Mouse (Mus musculus): ENCODE data around the gene Katnb1. TPM values are rescaled to one million over a fixed set of nuclear protein-coding genes. Genes with fewer than 3 reads are reported as not detected.

The Katnb1 gene
- 1 to 10 TPM; 6.4 to 7.6 TPM for total RNA-seq (2021)
- long read RNA-seq, experiment 1, transcript Katnb1-201 (20 exons, 3,777 nt) = major isoform, 23 of 30 reads
- long read RNA-seq, experiment 1, partial matches to known transcripts = 5 of 30 reads
- long read RNA-seq, experiment 1, other reads (novel, unspliced or antisense) = 2 of 30 reads
- long read RNA-seq, experiment 2, transcript Katnb1-201 (20 exons, 3,777 nt) = major isoform, 22 of 28 reads
- long read RNA-seq, experiment 2, partial matches to known transcripts = 3 of 28 reads
- long read RNA-seq, experiment 2, other reads (novel, unspliced or antisense) = 3 of 28 reads

DNA sequence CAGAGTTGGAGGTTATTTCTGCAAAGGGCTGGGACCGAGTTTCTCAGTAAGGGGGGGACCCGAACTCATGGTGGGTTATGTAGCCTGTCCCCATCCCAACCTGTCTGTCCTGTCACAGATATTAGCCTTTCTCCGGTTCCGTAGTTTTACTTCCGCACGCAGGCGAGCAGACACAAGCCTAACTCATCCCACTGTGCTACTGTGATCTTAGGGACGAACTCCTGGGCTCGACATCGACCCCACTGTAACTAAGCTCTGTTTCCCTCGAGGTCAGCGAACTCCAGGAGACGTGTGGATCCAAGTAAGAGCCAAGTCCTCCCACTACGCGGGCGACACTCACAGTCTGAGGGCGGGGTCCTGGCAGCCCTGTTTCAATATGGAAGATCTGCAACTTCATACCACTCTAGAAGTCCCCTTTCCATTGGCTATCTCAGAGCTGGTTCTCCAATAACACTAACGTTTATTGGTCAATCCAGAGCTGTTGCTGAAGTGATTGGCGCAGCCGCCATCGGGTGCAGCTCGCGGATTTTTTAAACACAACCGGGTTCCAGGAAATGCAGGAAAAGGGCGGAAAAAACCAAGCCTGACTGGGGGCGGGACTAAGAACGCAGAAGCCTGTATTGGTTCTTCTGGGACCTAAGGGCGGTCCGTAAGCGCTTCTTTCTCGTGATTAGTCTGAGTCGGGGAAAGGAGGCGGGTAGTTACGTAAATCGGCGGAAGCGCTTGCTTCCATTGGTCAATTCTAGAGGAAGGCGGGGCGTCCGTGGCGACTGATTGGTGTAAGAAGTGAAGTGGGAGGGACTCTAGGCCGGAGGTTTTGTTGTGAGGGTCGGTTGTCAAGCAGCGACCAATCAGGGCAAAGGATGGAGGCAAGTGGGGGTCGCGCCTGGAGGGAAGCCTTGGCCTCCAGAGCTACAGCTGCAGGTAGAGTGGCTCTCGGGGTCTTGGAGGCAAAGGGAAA, at the start of gene Katnb1:
Katnb1 (plus strand) TSS at position 806 of the 961 bp plus-strand sequence.
- peak; percentile 98 for DNase-seq
- Histone ChIP-seq H3K27ac (peak within 1 kb of the TSS; percentile 94), H3K4me3 (peak within 1 kb of the TSS; percentile 90)
- no peak for TF ChIP-seq CTCF (IDR thresholded peaks at IDR 0.05)
- intact Hi-C loops (cut with DNase I) = loop anchor here (5.0 kb wide), 1 partner anchor 252 kb away; the partner anchor contains the start of genes Usb1 and Zfp319

DNA sequence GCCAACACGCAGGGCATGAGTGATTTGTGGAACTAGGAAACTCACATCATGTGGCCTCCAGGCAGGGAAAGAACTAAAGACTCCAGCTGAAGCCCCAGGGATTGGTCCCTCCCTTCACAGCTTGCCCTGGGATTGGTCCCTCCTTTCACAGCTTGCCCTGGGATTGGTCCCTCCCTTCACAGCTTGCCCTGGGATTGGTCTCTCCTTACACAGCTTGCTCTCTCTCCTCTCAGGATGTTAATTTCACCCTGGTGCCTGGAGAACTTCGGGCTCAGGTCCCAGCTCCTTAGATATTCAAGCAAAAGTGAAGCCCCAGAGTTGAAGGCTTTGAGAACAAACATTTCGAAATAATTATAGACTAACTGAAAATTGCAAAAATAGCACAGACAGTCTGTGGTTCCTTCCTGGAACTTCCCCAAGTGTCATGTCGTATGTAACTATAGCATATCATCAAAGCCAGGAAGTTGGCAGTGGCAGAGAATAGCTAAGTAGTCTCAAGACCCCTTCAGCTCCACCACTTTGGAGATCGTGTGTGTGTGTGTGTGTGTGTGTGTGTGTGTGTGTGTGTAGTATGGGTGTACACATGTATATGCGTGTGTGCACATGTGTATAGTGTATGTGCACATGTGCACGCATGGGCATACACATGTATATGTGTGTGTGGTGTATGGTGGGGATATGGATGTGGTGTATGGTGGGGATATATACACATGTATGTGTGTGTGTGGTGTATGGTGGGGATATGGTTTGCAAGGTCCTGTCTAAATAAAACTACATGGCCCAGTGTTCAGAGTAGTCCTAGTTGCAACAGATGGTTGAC, 43.7 kb upstream of the Katnb1 start:
- no peak for TF ChIP-seq CTCF (IDR thresholded peaks at IDR 0.05)
- DNase-seq = peak; percentile 34
- H3K4me3 ChIP-seq = no peak overlapping the region
- intact Hi-C loops (cut with DNase I) = no loop called here
- no peak overlapping the region for H3K27ac ChIP-seq

DNA sequence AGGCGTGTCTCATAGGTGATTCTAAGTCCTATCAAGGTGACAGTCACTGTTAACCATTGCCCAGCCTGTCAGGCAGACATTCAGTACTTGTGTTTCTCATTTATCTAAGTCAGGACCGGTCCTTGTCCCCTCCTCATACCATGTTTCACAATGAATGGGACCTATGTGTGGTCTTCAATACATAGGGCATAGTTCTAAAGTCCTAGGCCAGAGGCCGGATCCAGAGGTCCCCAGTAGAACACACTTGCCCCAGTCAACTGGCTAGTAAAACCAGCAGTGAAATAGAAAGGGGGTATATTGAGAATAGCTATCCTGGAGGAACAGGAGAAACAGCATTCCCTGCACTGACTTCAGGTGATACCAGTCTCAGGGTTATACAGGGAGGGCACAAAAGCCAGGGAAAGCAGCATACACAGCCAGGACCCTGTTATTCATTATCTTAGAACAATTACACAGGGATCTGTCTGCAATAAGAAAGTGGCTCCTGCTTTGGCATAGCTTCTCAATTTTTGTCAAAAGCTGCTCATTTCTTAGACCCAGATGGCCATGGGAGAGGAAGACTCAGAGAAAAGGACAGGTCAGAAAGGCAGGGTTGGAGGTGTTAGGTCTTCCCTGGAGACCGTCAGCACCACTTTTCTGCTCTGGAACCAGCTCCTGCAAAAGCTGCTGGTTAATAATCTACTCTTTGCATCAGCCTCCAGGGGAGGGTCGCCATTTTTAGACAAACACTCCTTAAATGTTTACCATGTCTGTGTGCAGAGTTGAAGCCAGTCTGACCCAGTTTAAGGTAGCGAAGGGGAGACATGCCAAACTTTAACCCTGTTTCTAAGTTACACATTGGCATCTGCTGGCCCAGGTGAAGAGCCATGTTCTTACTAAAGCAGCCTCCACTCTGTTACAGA, 38.9 kb upstream of the Katnb1 start:
- no peak for TF ChIP-seq CTCF (IDR thresholded peaks at IDR 0.05)
- intact Hi-C loops (cut with DNase I) = no loop called here

DNA sequence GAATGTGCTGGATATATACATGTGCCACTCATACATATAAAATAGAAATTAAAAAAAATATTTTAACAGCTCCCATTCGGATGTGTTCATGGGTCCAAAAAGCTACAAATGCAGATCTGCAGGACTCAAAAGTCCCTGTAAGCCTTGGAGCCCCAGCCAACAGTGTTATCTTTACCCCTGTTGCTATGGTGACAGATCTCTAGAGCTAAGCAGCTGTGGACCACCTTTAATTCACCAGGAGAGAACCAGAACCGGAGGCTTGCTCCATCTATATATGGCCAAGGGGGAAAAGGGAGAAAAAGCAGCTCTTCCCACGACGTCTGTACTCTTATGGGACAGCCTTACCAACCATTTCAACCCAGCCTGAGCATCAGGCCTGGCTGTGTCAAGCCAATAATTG, 36.2 kb upstream of the Katnb1 start:
- intact Hi-C loops (cut with DNase I) = no loop called here
- Histone ChIP-seq H3K27ac (no peak overlapping the region), H3K4me3 (no peak overlapping the region)
- no peak for DNase-seq
- TF ChIP-seq CTCF (IDR thresholded peaks at IDR 0.05) = no peak

More for the DNA sequence above, 38.9 kb upstream of the Katnb1 start:
- Histone ChIP-seq H3K4me3 (no peak overlapping the region), H3K27ac (no peak overlapping the region)
- no peak for DNase-seq

DNA sequence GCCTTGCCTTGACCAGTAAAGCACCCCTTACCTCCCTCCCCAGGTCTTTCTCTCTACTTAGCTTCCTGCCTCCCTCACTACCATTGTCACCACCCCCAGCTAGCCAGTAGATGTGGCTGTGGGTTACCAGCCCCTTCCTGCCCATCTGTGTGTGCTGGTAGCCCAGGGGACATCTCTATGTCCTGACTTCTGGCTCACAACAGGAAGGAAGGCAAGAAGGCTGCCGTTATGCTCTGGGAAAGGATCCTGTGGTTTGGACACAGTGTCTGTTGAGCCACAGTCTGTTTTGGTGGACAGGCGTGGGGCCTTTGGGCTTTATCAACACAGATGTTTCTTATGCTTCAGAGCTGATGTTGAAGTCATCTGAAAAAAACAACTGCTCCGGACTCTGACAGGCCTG, 34.0 kb upstream of the Katnb1 start:
- DNase-seq = no peak
- no peak overlapping the region for H3K27ac ChIP-seq
- TF ChIP-seq CTCF (IDR thresholded peaks at IDR 0.05) = no peak

DNA sequence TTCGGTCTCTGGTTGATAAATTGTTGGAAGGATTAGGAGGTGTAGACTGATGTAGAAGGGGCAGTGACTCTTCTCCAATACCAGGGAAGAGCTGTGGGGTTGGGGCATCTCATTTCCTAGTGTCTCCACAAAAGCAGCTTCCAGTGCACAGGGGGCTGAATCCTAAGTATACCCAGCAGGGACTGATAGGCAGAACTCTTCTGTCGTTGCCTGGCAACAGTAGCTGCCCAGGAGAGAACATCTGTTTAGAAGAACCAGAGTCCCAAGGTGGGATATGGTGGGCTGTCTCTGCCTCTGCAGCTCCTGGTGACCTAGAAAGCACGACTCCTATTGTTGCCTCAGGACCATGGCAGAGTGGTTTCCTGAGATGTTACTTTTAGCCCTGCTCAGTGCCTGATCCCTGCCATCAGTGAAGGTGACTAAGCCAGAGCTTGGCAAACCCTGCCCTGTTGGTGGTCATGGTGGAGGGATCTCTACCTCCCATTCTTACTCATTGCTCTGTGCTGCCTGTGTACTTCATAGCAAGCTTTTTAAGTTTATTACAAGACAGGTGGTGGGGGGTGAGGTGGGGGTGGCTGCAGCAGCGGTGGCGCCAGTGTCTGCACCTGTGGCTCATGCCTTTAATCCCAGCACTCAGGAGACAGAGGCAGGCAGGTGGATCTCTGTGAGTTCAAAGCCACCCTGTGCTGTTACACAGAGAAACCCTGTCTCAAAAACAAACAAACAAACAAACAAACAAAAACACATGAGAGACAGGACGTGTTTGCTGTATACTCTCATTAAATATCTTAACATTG, 32.9 kb upstream of the Katnb1 start:
- TF ChIP-seq CTCF (IDR thresholded peaks at IDR 0.05) = no peak
- no peak for DNase-seq
- no peak overlapping the region for H3K4me3 ChIP-seq

More for the DNA sequence above, 34.0 kb upstream of the Katnb1 start:
- intact Hi-C loops (cut with DNase I) = no loop called here
- no peak overlapping the region for H3K4me3 ChIP-seq

DNA sequence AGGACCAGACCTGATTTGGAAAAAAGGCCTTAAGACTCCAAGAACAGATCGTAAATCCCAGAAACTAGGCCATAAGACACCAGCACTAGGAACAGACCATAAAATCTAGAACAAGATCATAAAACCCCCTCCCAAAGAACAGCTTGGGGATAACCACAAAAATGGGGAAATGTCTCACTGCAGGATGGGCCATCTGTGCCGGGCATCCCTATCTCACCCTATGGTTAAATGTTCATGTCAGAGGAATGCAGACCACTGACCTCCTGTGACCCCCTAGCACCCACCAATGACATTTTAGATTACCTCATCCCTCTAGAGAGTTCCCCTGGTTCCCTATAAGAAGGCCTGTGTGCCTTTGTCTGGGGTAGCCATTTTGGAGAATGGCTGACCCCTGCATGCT, 31.4 kb upstream of the Katnb1 start:
- no peak overlapping the region for H3K27ac ChIP-seq
- TF ChIP-seq CTCF (IDR thresholded peaks at IDR 0.05) = no peak
- H3K4me3 ChIP-seq = no peak overlapping the region
- intact Hi-C loops (cut with DNase I) = no loop called here
- DNase-seq = no peak

More for the DNA sequence above, 32.9 kb upstream of the Katnb1 start:
- intact Hi-C loops (cut with DNase I) = no loop called here
- H3K27ac ChIP-seq = no peak overlapping the region

DNA sequence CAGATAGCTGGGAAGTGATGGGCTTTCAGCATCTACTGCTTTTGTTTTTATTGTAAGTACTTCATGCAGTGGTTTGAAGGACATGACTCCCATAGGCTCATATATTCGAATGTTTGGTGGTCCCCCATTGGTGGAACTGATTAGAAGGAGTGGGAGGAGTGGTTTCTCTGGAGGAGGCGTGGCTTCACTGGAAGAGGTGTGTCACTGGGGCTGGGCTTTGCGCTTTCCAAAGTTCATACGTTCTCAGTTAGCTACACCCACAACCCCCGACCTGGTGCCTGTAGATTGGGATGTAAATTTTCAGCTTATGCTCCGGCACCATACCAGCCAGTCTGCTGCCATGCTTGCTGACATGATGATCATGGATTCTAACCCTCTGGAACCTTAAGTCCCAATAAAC, 26.5 kb upstream of the Katnb1 start:
- intact Hi-C loops (cut with DNase I) = no loop called here

DNA sequence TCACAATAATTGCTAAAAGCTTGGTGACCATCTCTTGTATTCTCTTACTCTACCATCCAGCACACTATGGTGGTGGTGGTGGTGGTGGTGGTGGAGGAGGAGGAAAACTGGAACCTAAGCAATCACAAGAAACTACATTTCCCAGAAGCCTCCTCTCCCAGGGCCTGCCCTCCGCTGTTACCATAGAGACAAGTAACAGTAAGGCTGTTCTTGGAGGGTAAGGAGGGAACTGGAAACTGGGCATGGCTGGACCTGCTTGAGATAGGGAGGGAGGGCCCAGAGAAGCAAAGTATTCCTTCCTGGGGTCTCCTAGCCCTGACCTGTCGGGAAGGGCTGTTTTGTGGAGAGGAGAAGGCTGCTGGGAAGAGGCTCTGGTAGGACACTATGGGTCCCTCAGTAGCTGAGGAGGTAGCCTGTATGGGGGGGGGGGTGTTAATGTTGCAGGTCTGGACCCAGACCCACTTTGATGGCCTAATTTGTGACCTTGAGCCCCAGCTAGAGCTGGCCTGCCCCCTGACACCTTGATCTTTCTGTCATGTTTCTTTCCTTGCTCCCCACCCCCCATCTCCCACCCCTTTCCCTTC, 26.0 kb upstream of the Katnb1 start, which contains the start of gene Drc7:
Drc7 (plus strand) TSS at position 177 of the 584 bp plus-strand sequence.
- Histone ChIP-seq H3K4me3 (no peak within 1 kb of the TSS), H3K27ac (no peak within 1 kb of the TSS)
- no peak for TF ChIP-seq CTCF (IDR thresholded peaks at IDR 0.05)
- no peak for DNase-seq
- intact Hi-C loops (cut with DNase I) = no loop called here

More for the DNA sequence above, 26.5 kb upstream of the Katnb1 start:
- H3K27ac ChIP-seq = no peak overlapping the region
- no peak for DNase-seq
- TF ChIP-seq CTCF (IDR thresholded peaks at IDR 0.05) = no peak
- H3K4me3 ChIP-seq = no peak overlapping the region

DNA sequence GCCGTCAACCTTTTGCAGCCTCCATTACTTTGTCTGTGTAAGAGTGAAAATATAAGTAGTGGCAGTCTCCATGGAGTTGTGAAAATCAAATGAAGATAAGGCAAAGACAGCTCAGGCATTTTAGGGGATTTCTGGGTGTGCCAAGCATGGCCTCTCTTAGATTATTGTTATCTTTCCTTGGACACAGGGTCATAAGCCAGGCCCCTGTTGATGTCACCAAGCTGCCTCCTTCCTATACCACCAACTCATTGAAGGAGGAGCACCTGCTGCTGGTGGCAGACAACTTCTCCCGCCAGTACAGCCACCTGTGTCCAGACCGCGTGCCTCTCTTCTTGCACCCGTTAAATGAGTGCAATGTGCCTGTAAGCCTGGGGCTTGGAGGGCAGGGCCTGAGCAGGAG, 24.6 kb upstream of the Katnb1 start:
- intact Hi-C loops (cut with DNase I) = no loop called here
- Histone ChIP-seq H3K27ac (no peak overlapping the region), H3K4me3 (no peak overlapping the region)
- TF ChIP-seq CTCF (IDR thresholded peaks at IDR 0.05) = no peak
- no peak for DNase-seq
